Mouse (Mus musculus): Measurements from ENCODE around the gene Ric1.

Ric1 gene

DNA sequence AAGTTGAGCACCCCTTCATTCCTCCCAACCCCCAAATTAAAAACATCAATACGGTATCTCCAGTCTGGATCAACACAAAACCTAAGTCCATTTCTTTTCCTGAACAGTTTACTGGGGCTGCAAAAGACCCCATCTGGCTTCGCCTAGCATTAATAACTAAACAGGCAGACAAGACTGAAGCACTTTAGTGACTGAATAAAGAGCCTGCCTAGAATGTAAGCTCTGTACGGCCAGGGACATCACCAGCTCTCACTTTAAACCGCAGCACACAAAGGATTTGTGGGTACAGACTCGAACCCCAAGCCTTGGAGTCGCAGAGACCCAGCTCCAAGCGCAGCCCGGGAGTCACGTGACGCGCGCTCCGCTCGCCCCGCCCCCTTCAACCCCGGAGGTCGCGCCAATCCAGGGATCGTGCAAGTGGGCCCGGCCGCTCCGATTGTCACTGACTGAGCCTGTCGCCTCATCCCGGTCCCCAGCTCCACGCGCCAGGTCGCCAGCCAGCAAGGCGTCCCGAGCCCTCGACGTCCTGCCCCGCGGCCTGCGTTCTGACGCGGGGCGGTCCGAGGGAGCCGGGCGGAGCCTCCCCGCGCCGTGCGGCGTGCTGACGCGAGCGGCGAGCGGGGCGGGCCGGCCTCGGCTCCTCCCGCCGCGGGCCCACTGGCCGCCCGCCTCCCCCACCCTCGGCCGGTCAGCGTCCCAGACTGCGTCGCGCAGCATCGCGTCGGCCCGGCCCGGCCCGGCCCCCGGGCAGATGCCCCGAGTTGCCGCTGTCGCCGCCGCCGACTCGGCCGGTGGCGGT lies at the start of gene Ric1:
Ric1 (plus strand) TSS at position 646 of the 799 bp plus-strand sequence.
- in situ Hi-C loops (cut with MboI; ENCODE audit: unreplicated experiment in 2 of 2), result loop anchor here (25.0 kb wide), 3 partner anchors 290 to 1510 kb away; partner anchors contain the start of genes 9930021J03Rik (in 1 of the 2), Ranbp6 (in 1 of the 2) and Rfx3 (in 1 of the 2)

DNA sequence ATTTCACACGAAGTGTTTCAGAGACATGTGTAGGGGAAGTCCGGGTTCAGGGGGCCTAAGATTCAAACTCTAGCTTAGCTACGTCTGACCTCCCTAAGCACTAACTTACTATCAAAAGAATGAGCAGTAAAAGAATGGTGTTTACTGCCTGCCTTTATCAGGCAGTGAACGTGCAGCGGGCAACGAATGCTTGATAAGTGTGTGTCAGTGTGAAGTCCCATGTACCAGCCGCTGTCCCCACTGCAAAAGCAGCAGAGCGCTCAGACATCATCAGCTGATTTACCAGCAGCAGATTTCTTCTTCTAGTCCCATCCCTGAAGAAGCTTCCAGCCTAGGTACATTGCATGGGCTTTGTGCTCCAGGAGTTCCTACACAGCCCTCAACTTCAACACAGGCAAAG lies 49.7 kb upstream of the Ric1 start:
- in situ Hi-C loops (cut with MboI; ENCODE audit: unreplicated experiment in 2 of 2), result no loop called here

DNA sequence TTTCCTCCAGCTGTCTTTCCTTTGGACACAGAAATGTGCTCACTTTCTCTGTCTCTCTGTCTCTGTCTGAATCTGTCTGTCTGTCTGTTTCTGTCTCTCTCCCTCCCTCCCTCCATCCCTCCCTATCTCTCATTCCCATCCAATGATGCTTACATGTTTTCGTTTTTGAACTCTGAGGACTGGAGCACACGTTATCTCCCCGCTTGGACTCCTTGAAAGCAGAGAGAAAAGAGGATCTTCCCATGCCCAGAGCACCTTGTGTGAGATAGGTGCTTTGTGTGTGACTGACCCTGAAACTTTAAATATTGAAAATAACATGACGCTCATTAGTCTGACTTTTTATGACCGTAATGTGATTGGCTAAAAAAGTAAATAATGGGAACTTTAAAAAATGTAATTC lies 49.1 kb upstream of the Ric1 start:
- in situ Hi-C loops (cut with MboI; ENCODE audit: unreplicated experiment in 2 of 2), result no loop called here

DNA sequence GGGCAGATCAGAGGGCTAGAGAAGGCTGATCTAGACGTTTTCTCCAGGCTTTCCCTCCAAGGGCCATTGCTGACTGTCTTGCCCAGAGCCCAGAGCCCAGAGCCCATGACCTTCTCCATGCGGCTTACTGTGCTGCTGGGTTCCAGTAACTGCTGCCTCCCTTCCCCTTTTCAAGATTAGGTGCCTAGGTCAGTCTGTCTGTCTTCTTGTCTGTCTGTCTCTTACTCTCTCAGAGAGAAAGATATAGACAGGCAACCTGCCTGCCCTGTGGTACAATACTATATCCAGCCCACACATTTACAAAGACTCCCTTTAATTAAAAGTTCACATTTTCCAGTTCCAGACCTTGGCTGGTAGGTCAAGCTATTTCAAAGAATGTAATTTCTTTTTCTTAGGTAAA lies 47.3 kb upstream of the Ric1 start:
- in situ Hi-C loops (cut with MboI; ENCODE audit: unreplicated experiment in 2 of 2), result no loop called here

DNA sequence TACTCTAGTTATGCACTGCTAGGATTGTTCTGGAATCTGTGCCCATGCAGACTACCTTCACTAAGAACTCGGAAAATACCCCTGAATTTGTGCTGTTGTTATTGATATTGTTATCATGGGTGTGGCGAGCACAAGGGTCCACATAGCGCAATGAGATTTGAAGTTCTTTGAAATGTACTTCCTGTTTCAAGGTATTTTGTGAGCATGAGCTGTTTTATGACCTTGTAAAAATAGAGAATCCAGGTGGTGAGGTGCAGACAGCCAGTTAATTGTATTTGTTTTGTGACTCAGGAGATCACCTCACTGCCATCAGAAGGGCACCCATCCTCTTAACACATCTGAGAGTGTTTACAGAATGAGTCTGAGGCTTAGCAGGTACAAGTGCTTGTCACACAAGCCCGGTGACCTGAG lies 46.9 kb upstream of the Ric1 start:
- in situ Hi-C loops (cut with MboI; ENCODE audit: unreplicated experiment in 2 of 2), result no loop called here

DNA sequence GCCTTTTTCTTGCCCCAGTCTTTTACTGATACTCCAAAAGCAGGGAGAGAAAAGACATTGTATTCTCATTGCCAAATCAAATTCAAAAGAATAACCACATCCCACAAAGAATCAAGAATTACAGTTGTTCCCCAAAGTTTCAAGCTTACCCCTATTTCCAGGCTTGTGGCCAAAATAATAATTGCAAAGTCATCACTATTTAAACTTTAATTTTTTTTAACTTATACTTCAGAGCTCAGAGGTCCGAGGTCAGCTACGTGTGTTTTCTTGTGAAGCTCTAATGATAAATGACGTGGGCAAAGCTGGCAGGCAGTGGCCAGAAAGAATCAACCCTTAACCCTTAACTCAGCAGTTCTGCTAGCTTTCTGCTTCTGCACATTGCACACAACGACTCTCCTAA lies 43.5 kb upstream of the Ric1 start:
- in situ Hi-C loops (cut with MboI; ENCODE audit: unreplicated experiment in 2 of 2), result no loop called here

DNA sequence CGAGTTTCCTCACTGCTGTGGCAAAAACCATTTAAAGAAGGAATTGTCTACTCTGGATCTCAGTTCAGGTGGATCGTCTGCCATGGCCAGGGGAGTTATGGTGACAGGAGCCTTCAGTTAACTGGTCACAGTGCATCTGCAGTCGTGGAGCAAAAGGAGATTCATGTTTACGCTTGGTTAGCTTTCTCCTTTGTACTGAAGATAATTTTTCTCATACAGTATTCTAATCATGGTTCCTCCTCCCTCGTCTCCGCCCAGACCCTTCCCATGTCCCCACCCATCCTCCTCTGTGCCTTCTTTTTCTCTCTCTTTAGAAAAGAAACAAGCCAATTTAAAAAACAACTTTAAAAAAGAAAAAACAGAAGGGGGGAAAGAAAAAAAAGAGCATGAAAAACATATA lies 40.5 kb upstream of the Ric1 start:
- in situ Hi-C loops (cut with MboI; ENCODE audit: unreplicated experiment in 2 of 2), result loop anchor here (5.0 to 10.0 kb wide), 3 partner anchors 64 to 117 kb away; partner anchors contain the start of genes Cd274 (in 2 of the 2) and Plgrkt (in 2 of the 2)

DNA sequence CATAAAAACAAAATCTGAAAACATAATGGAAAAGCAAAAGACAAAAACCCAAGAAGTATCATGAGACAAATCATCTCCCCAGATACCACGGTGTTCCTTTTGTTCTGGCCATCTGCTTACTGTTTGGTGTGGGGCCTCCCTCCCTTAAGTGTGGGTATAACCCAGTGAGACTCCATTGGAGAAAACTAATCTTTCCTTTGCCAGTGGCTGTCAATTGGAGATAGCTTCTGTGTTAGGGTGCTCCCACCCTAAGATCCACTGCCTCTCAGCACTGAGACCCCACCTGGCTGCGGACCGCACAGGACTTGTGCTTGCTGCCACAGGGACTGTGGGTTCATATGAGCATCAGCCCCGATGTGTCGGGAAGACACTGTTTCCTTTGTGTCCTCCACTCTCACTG lies 39.9 kb upstream of the Ric1 start:
- in situ Hi-C loops (cut with MboI; ENCODE audit: unreplicated experiment in 2 of 2), result loop anchor here (5.0 to 10.0 kb wide), 3 partner anchors 65 to 117 kb away; partner anchors contain the start of genes Cd274 (in 2 of the 2) and Plgrkt (in 2 of the 2)

DNA sequence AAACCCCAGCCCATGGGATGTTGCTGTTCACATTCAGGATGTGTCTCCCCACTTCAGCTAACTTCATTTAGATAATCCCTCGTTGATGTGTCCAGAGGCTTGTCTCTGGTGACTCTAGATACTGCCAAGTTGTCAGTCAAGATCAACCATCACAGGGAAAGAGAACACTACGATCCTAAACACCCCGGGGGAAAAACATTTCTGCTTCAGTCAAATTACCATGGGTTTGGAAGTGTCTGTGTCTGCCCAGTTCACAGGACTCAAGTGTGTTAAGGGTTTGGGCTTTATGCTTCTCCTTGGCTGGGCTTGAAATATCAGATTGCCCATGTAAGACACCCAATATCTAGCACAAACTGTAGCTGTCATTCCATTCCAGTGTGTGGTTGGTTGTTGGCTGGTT lies 39.4 kb upstream of the Ric1 start:
- in situ Hi-C loops (cut with MboI; ENCODE audit: unreplicated experiment in 2 of 2), result loop anchor here (5.0 to 10.0 kb wide), 3 partner anchors 65 to 118 kb away; partner anchors contain the start of genes Cd274 (in 2 of the 2) and Plgrkt (in 2 of the 2)

DNA sequence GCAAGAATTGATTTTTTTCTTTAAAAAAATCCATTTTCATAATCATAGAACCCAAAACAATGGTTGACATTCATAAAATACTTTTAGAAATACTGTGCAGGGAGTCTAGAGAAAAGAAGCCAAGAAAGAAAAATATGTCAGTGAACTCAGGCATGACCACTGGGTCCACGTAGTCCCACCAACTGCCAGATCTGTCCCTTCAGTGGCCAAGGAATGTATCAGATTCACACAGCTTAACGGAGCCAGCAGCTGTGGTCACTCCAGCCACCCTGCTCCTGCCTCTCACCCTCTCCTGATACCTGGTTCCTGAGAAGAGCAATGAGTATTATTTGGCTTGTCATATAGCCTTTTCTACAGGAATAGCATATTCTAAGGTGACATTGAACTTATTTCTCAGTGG lies 38.7 kb upstream of the Ric1 start:
- in situ Hi-C loops (cut with MboI; ENCODE audit: unreplicated experiment in 2 of 2), result loop anchor here (5.0 to 10.0 kb wide), 3 partner anchors 66 to 119 kb away; partner anchors contain the start of genes Cd274 (in 2 of the 2) and Plgrkt (in 2 of the 2)

DNA sequence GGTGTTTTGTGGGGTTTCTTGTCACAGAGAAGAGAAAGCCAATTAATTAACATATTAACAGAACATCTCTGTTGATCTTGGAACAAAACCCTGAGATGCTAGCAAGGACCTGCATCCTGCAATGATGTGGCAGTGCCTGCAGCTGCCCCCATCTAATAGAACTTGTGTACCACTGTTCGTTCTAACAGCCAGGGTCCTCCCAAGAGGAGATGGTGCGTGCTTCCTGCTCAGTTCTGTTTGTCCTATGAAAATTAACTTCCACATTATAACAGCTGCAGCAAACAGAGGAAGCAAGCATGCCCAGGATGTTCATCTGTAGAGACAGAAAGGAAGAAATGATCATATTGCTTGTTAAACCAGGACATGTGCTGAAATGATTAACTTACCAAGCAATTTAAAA lies 37.5 kb upstream of the Ric1 start:
- in situ Hi-C loops (cut with MboI; ENCODE audit: unreplicated experiment in 2 of 2), result loop anchor here (5.0 to 10.0 kb wide), 3 partner anchors 67 to 120 kb away; partner anchors contain the start of genes Cd274 (in 2 of the 2) and Plgrkt (in 2 of the 2)

DNA sequence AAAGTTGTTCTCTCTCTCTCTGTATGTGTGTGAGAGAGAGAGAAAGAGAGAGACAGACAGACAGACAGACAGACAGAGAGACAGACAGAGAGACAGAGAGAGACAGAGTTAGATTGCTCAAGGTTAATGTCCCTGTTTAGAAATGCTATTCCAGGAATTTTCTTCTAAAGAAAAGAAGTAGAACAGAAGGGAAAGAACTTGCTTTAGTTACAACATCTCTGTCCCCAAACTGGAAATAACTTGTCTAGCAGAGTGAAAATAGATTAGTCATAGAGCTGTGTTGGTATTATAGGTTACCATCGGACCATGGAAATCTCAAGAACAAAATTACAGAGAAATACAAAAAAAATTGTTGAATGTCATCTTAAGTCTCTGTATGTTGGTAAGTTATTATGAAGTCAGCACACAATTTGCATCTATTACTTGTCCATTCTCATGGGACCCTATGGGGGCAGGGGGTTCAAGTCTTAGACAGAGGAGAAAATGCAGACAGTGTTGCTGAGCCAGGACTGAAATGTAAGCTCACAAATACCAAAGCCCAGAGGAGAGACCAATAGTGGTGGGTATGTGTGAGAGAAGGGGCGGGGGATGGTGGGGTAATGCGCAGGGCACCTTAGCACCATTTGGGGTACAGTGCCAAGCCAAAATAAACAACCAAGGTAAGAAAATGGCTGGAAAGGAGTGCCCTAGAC lies 36.7 kb upstream of the Ric1 start:
- in situ Hi-C loops (cut with MboI; ENCODE audit: unreplicated experiment in 2 of 2), result loop anchor here in 1 of 2 experiments (10.0 kb wide), 1 partner anchor 121 kb away; the partner anchor contains the start of genes Cd274 and Plgrkt

DNA sequence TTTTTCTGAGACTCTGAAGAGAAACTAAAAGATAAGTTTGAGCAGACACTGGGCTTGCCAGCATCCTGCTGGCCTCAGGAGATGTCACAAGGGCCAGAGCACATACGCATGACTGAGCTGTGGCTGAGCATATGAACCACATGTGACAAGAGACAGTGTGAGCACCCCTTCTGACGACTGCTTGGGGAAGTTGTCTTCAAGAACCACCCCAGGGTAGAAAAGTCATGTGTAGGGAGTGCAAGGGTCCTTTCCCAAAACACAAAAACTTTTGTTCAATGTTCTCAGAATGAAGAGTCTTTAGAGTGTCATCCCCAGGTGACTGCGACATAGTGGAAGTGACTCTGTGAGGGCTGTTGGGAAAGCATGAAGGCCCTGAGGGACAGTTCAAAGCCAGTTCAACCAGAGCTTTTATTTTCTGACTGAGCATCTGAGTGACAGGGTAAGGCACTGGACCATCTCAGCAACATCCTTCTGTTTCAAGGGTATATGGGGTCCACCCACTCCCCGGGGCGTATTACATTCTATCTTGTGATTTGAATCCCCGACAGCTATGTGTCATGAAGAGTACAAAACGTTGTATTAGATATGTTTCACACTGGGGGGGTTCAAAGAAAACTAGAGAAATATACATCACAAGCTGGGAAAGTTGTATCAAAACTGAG lies 35.4 kb upstream of the Ric1 start:
- in situ Hi-C loops (cut with MboI; ENCODE audit: unreplicated experiment in 2 of 2), result loop anchor here in 1 of 2 experiments (10.0 kb wide), 1 partner anchor 122 kb away; the partner anchor contains the start of genes Cd274 and Plgrkt

DNA sequence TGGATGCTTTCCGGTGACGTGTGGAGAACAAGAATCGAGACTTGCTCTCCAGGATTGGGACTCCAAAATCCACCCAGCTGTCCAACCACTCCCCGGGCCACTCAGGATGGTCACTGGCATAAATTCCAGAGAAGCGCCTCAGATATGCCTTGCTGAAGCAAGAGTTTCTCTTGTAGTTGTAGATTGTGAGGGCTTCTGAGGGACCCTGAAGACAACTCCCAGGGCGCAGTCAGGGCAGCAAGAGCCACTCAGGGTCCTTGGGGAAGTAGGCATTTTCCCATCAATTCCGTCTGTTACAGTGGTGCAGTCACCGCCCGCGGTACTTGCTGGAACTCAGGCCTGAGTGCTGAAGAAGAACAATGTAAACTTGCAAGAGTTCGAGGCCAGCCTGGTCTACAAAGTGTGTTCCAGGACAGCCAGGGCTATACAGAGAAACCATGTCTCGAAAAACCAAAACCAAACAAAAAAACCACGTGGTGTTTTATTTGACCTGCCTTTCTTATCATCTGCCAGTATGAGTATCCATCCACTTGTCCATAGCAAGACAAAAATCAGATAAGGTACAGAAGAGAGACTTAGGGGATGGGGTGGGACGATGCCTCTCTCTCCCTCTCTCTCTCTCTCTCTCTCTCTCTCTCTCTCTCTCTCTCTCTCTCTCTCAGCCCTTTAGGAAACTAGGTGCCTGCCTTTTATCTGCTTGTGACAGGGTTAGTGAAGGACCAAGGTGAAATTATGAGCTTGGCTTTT lies 34.6 kb upstream of the Ric1 start:
- in situ Hi-C loops (cut with MboI; ENCODE audit: unreplicated experiment in 2 of 2), result loop anchor here in 1 of 2 experiments (10.0 kb wide), 1 partner anchor 123 kb away; the partner anchor contains the start of genes Cd274 and Plgrkt

DNA sequence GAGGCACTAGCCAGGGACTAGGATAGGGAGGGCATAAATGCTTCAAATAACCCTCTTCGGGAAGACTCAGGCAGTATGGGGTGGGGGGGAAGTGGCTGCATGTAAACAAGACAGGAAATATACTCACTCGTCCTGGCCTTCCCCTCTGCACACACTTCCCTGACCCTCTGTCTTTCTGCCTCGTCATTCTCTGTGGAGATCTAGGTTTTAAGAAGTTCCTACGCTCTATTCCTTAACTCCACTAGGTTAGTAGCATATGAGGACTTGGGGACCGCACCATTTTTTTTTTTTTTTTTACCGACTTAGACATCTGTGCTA lies 34.0 kb upstream of the Ric1 start:
- in situ Hi-C loops (cut with MboI; ENCODE audit: unreplicated experiment in 2 of 2), result loop anchor here in 1 of 2 experiments (10.0 kb wide), 1 partner anchor 123 kb away; the partner anchor contains the start of genes Cd274 and Plgrkt

DNA sequence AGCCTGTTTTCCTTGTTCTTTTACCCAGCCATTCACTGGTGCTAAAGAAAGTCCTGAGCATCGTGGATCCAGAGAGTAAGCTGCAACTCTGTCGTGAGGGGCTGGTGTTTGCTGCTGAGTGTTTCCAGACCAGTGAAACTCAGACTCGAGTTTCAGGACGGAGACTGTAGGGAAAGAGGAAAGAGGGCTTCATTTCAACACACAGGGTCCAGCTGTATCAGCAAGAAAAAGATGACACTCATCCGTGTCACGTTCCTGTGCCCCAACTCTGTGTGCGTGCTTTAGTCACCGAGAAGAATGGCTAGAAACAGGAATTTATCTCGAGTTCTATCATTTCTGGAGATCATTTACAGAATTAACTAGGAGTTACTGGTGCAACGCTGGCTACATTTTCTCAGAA lies 33.7 kb upstream of the Ric1 start:
- in situ Hi-C loops (cut with MboI; ENCODE audit: unreplicated experiment in 2 of 2), result loop anchor here in 1 of 2 experiments (10.0 kb wide), 1 partner anchor 124 kb away; the partner anchor contains the start of genes Cd274 and Plgrkt

DNA sequence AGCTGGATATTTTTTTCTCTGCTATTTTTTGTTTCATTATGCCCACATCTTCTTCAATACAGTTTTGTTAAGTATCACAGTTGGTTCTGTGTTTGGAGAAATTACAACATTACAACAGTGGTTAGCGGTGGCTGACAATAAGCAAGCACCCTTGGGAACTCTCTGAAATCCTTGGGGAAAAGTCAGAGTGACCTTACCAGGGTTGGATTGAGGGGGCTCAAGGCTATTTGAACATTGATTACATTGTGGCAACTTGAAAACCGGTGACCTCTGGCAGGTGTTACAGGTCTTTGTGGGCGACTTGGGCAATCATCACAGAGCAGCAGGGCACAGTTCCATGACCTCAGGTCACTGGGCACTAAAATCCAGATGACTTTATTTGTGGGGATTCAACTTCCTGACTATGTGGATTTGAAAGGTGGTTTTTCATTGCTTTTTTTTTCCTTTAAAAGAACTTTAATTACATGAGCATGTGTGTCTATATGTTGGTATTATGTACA lies 32.2 kb upstream of the Ric1 start:
- in situ Hi-C loops (cut with MboI; ENCODE audit: unreplicated experiment in 2 of 2), result loop anchor here in 1 of 2 experiments (10.0 kb wide), 1 partner anchor 125 kb away; the partner anchor contains the start of genes Cd274 and Plgrkt

DNA sequence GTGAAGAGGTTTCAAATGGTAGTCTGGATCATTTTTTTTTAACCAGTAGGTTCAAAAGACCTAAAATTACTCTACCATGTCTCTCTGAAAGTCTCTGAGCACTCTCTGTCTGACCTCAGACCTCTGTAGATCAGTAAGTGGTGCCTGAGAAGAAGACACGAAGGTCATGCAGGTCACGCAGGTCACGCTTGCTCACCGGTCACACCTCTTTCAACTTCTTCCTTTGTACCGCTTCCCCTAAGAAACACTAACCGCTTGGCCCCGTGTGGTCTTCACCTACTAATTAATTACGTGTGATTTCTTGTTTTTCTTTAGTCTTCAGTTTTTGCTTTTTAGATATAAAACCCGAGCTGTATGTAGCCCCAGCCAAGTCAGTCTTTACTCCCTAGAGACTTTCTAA lies 30.6 kb upstream of the Ric1 start:
- in situ Hi-C loops (cut with MboI; ENCODE audit: unreplicated experiment in 2 of 2), result no loop called here

DNA sequence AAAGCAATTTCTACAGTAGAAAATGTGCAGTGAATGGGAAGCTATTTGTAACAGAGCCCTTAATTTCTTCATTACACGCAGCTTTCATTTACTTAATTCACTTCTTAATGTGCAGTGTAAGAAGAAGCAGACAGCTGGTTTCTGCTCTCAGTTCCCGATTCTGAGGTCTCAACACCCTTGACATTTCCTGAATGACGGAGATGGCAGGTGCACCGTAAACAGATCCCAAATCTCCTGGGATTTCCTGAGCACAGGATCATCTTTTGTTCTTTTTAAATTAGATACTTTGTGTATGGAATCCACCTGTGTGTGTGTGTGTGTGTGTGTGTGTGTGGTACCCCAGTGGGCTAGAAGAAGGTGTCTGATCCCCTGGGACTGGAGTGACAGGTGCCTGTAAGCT lies 27.6 kb upstream of the Ric1 start:
- in situ Hi-C loops (cut with MboI; ENCODE audit: unreplicated experiment in 2 of 2), result no loop called here

Data from v-Abl transformed pro-B cells (cell line).